Comparison of ENCODE assay signal across 31 mouse cellular contexts in genomic region chr3:96553601-96554000, GRCm38 (mm10). TPM values are rescaled to one million over a fixed set of nuclear protein-coding genes. Genes with fewer than 3 reads are reported as not detected.
DNase-seq lines count a peak whose midpoint lies in the region; ATAC-seq and TF ChIP-seq lines count a peak whose summit lies in the region.
"Had no signal": no experiment of that assay in that cellular context is flagged by ENCODE, and none has a peak within 500 bp of the region (broad histone marks: within the 10 kb centered on the region; RNA-seq: fewer than 3 reads in every experiment).

No protein-coding gene starts in this region.

- H3K36me3 ChIP-seq in heart, embryonic 11.5 days (ENCODE audit: control insufficient read depth, insufficient read depth, low read length), result no peaks in the 10 kb centered on the region
- peaks cover 1% of the 10 kb centered on the region for H3K36me3 ChIP-seq in E14TG2a.4 (ENCODE audit: insufficient read depth, low read length)
- peaks cover under 1% of the 10 kb centered on the region for H3K36me3 ChIP-seq in small intestine, adult 2 months (ENCODE audit: control insufficient read depth, insufficient read depth, low read length)
- H3K36me3 ChIP-seq: embryonic facial prominence, embryonic 13.5 days; forebrain, embryonic 10.5 days; G1E; heart, embryonic 15.5 days; liver, embryonic 15.5 days; midbrain, embryonic 13.5 days; neural tube, embryonic 13.5 days had no signal

- no peaks in the 10 kb centered on the region for H3K9me3 ChIP-seq in heart, embryonic 11.5 days (replicated peaks; ENCODE audit: control insufficient read depth, low read length)
- H3K9me3 ChIP-seq in E14TG2a.4 (ENCODE audit: low read length), result no peaks in the 10 kb centered on the region
- H3K9me3 ChIP-seq: embryonic facial prominence, embryonic 13.5 days; forebrain, embryonic 10.5 days; G1E; heart, embryonic 15.5 days; liver, embryonic 15.5 days; midbrain, embryonic 13.5 days; neural tube, embryonic 13.5 days had no signal

- no peak for TF ChIP-seq CTCF in gastrocnemius, adult 2 months (IDR thresholded peaks at IDR 0.05)
- TF ChIP-seq CTCF in E14TG2a.4 (conservative IDR thresholded peaks at IDR 0.05; ENCODE audit: low read length), result no peak
- TF ChIP-seq CTCF in small intestine, adult 2 months (IDR thresholded peaks at IDR 0.05; ENCODE audit: extremely low read depth, insufficient read length, insufficient replicate concordance, low read depth, low read length), result no peak

- ATAC-seq in heart, embryonic 11.5 days (replicated peaks; ENCODE audit: insufficient number of reproducible peaks, low FRiP score, low TSS enrichment), result no peak
- ATAC-seq: hindbrain, embryonic 16.5 days; midbrain, embryonic 13.5 days; Patski had no signal

- no peak overlapping the region for H3K4me3 ChIP-seq in gastrocnemius, adult 2 months
- no peak overlapping the region for H3K4me3 ChIP-seq in heart, embryonic 11.5 days (ENCODE audit: low read depth, low read length)
- peak overlapping the region; percentile 48; the same call in 1 of the 2 replicates for H3K4me3 ChIP-seq in E14TG2a.4 (replicated peaks; ENCODE audit: low read length)
- H3K4me3 ChIP-seq in small intestine, adult 2 months (ENCODE audit: low read depth, low read length), result no peak overlapping the region
- H3K4me3 ChIP-seq: embryonic facial prominence, embryonic 13.5 days; forebrain, embryonic 10.5 days; heart, embryonic 15.5 days; liver, embryonic 15.5 days; midbrain, embryonic 13.5 days; neural tube, embryonic 13.5 days had no signal

- H3K27ac ChIP-seq in gastrocnemius, adult 2 months, result peak overlapping the region; percentile 99
- no peak overlapping the region for H3K27ac ChIP-seq in heart, embryonic 11.5 days (ENCODE audit: low read depth, low read length)
- H3K27ac ChIP-seq in small intestine, adult 2 months (ENCODE audit: insufficient read depth, low read depth, low read length), result peak overlapping the region; percentile 95; the same call in 1 of the 2 replicates
- H3K27ac ChIP-seq: forebrain, embryonic 10.5 days; liver, embryonic 15.5 days; midbrain, embryonic 13.5 days had no signal

- H3K9ac ChIP-seq in heart, embryonic 11.5 days (ENCODE audit: low read depth, low read length), result no peak overlapping the region
- H3K9ac ChIP-seq: embryonic facial prominence, embryonic 13.5 days; heart, embryonic 15.5 days; liver, embryonic 15.5 days; midbrain, embryonic 13.5 days; neural tube, embryonic 13.5 days had no signal

- DNase-seq in gastrocnemius, adult 2 months, result no peak
- DNase-seq in gastrocnemius, postnatal 36 days, result no peak
- DNase-seq in heart, postnatal 36 days, result peak; percentile 18
- DNase-seq in spleen, postnatal 36 days (ENCODE audit: low spot score in 2 of 2), result no peak
- DNase-seq in thymus, adult 18-20 months, result no peak
- DNase-seq: adrenal gland, postnatal 14 days; cerebellum, adult 18-20 months; cerebellum, postnatal 10 days; gastrocnemius, postnatal 14 days; kidney, postnatal 14 days; layer of hippocampus, adult 9-11 months; liver; lung, postnatal 4 days; right cerebral cortex, postnatal 4 days; thymus, postnatal 25 days had no signal

- intact Hi-C loops in gastrocnemius, adult 2 months (cut with DNase I), result no loop called here
- intact Hi-C loops in gastrocnemius, postnatal 36 days (cut with DNase I), result no loop called here
- intact Hi-C loops in heart, postnatal 36 days (cut with DNase I), result no loop called here

- H3K4me2 ChIP-seq in heart, embryonic 11.5 days, result no peak overlapping the region
- H3K4me2 ChIP-seq: embryonic facial prominence, embryonic 13.5 days; heart, embryonic 15.5 days; liver, embryonic 15.5 days; midbrain, embryonic 13.5 days; neural tube, embryonic 13.5 days had no signal

- peaks cover 14% of the 10 kb centered on the region for H3K4me1 ChIP-seq in heart, embryonic 11.5 days (ENCODE audit: control insufficient read depth, insufficient read depth, low read length)
- peaks cover 68% of the 10 kb centered on the region for H3K4me1 ChIP-seq in E14TG2a.4 (replicated peaks; ENCODE audit: low read depth, low read length)
- H3K4me1 ChIP-seq in small intestine, adult 2 months (ENCODE audit: control insufficient read depth, insufficient read depth, insufficient read length, low read length), result peaks cover 10% of the 10 kb centered on the region

- 72% methylated on average over 6 of the region's 6 CpGs for WGBS in heart, embryonic 11.5 days (ENCODE audit: insufficient replicate concordance)
- 23% methylated on average over 6 of the region's 6 CpGs for whole genome bisulfite sequencing in small intestine, adult 2 months

- no peak for TF ChIP-seq POLR2A in small intestine, adult 2 months (IDR thresholded peaks at IDR 0.05; ENCODE audit: low read depth, low read length)

- no peaks in the 10 kb centered on the region for H3K27me3 ChIP-seq in heart, embryonic 11.5 days (ENCODE audit: control insufficient read depth, insufficient read depth, low read length)
- H3K27me3 ChIP-seq in E14TG2a.4 (ENCODE audit: insufficient read depth, low read length), result no peaks in the 10 kb centered on the region
- no peaks in the 10 kb centered on the region for H3K27me3 ChIP-seq in small intestine, adult 2 months (ENCODE audit: control insufficient read depth, insufficient read depth, low read length)
- H3K27me3 ChIP-seq: CH12.LX; embryonic facial prominence, embryonic 13.5 days; heart, embryonic 15.5 days; liver, embryonic 15.5 days; midbrain, embryonic 13.5 days; neural tube, embryonic 13.5 days; Patski had no signal

RNA-seq across cellular contexts. Expression of gene Txnip, which starts 4.2 kb away (rescaled TPM):
- total RNA-seq in gastrocnemius, adult 2 months (2021), result 100 to 1,000 TPM; 541 to 557 TPM
- total RNA-seq in gastrocnemius, postnatal 36 days (2021), result 100 to 1,000 TPM; 572 to 620 TPM
- 1,000 to 10,000 TPM in 1 of 2 experiments, 100 to 1,000 TPM in 1; 646 to 1,158 TPM for total RNA-seq in heart, postnatal 36 days (2021)
- polyA plus RNA-seq in heart, embryonic 11.5 days (2014; fragmentation: Nextera tagmentation; extraction: Ambion mirVana), result 106 and 121 TPM in 2 replicates
- polyA plus RNA-seq in small intestine, adult 2 months (2012; rRNA removed), result 167 and 384 TPM in 2 replicates

RNA-seq across cellular contexts. Expression of gene Gm16253, which starts 23.2 kb away (rescaled TPM):
- total RNA-seq in gastrocnemius, adult 2 months (2021), result 1 to 10 TPM in 1 of 2 experiments, not detected in 1; 1.1 TPM
- total RNA-seq in gastrocnemius, postnatal 36 days (2021), result 1 to 10 TPM; 1.4 to 2.4 TPM
- 1 to 10 TPM in 1 of 2 experiments, under 1 TPM in 1; 0.89 to 2.8 TPM for total RNA-seq in heart, postnatal 36 days (2021)
- 1.2 and 1.5 TPM in 2 replicates for polyA plus RNA-seq in heart, embryonic 11.5 days (2014; fragmentation: Nextera tagmentation; extraction: Ambion mirVana)
- not detected in 2 replicates for polyA plus RNA-seq in small intestine, adult 2 months (2012; rRNA removed)
- total RNA-seq: adrenal gland, postnatal 14 days; common myeloid progenitor, adult 5-6 weeks; G1E; left cerebral cortex, postnatal 14 days; megakaryocyte-erythroid progenitor cell, adult 5-6 weeks had no signal
- polyA plus RNA-seq: G1E had no signal

RNA-seq across cellular contexts. Expression of gene Hfe2, which starts 28.6 kb away (rescaled TPM):
- 100 to 1,000 TPM; 590 to 675 TPM for total RNA-seq in gastrocnemius, adult 2 months (2021)
- 100 to 1,000 TPM; 612 to 621 TPM for total RNA-seq in gastrocnemius, postnatal 36 days (2021)
- total RNA-seq in heart, postnatal 36 days (2021), result 100 to 1,000 TPM; 261 to 293 TPM
- 7.4 and 9.3 TPM in 2 replicates for polyA plus RNA-seq in heart, embryonic 11.5 days (2014; fragmentation: Nextera tagmentation; extraction: Ambion mirVana)
- polyA plus RNA-seq in small intestine, adult 2 months (2012; rRNA removed), result 0.06 TPM in 1 of 2 replicates, not detected in the other
- total RNA-seq: CH12.LX; common myeloid progenitor, adult 5-6 weeks; G1E; megakaryocyte-erythroid progenitor cell, adult 5-6 weeks had no signal
- polyA plus RNA-seq: G1E, Patski had no signal

RNA-seq across cellular contexts. Expression of gene Polr3gl, which starts 40.4 kb away (rescaled TPM):
- total RNA-seq in gastrocnemius, adult 2 months (2021), result 10 to 100 TPM; 44.5 to 48.3 TPM
- total RNA-seq in gastrocnemius, postnatal 36 days (2021), result 10 to 100 TPM; 36.7 to 41.4 TPM
- 10 to 100 TPM; 30.3 to 33.0 TPM for total RNA-seq in heart, postnatal 36 days (2021)
- 21.4 and 23.8 TPM in 2 replicates for polyA plus RNA-seq in heart, embryonic 11.5 days (2014; fragmentation: Nextera tagmentation; extraction: Ambion mirVana)
- polyA plus RNA-seq in small intestine, adult 2 months (2012; rRNA removed), result 3.4 and 7.9 TPM in 2 replicates

RNA-seq across cellular contexts. Expression of gene Ankrd34a, which starts 42.8 kb away (rescaled TPM):
- total RNA-seq in gastrocnemius, adult 2 months (2021), result under 1 TPM; 0.41 to 0.92 TPM
- total RNA-seq in gastrocnemius, postnatal 36 days (2021), result under 1 TPM; 0.59 to 0.92 TPM
- 1 to 10 TPM; 1.3 to 2.2 TPM for total RNA-seq in heart, postnatal 36 days (2021)
- 9.0 TPM in 2 replicates for polyA plus RNA-seq in heart, embryonic 11.5 days (2014; fragmentation: Nextera tagmentation; extraction: Ambion mirVana)
- polyA plus RNA-seq in small intestine, adult 2 months (2012; rRNA removed), result 0.44 and 0.63 TPM in 2 replicates
- total RNA-seq: common myeloid progenitor, adult 5-6 weeks; megakaryocyte-erythroid progenitor cell, adult 5-6 weeks had no signal

Comparison
In these comparisons a context has a peak if more than half of its experiments do, and no peak if none do; other contexts are left out.
1. DNase-seq: peak in heart, postnatal 36 days (2 of 2); none in gastrocnemius, adult 2 months (single experiment), gastrocnemius, postnatal 36 days (0 of 2), spleen, postnatal 36 days (0 of 2) and thymus, adult 18-20 months (0 of 2).